30 mouse cellular contexts compared by ENCODE assay signal in genomic region chr13:108163912-108164311, GRCm38 (mm10). TPM values are rescaled to one million over a fixed set of nuclear protein-coding genes. Genes with fewer than 3 reads are reported as not detected.
DNase-seq lines count a peak whose midpoint lies in the region; ATAC-seq and TF ChIP-seq lines count a peak whose summit lies in the region.
"Had no signal": no experiment of that assay in that cellular context is flagged by ENCODE, and none has a peak within 500 bp of the region (broad histone marks: within the 10 kb centered on the region; RNA-seq: fewer than 3 reads in every experiment).

No protein-coding gene starts in this region.

- H3K36me3 ChIP-seq in forebrain, embryonic 10.5 days (replicated peaks) = peaks cover 23% of the 10 kb centered on the region
- H3K36me3 ChIP-seq in forebrain, embryonic 15.5 days = peaks cover 11% of the 10 kb centered on the region
- peaks cover 10% of the 10 kb centered on the region for H3K36me3 ChIP-seq in midbrain, postnatal 0 days (ENCODE audit: insufficient read depth, low read length)
- peaks cover 4% of the 10 kb centered on the region for H3K36me3 ChIP-seq in midbrain, embryonic 15.5 days (replicated peaks)

- H3K4me1 ChIP-seq in forebrain, embryonic 10.5 days = peaks cover 9% of the 10 kb centered on the region
- H3K4me1 ChIP-seq in forebrain, embryonic 15.5 days = peaks cover 9% of the 10 kb centered on the region
- no peaks in the 10 kb centered on the region for H3K4me1 ChIP-seq in midbrain, postnatal 0 days (ENCODE audit: insufficient read depth, low read length)
- peaks cover 10% of the 10 kb centered on the region for H3K4me1 ChIP-seq in midbrain, embryonic 15.5 days

- TF ChIP-seq CTCF in midbrain, postnatal 0 days (IDR thresholded peaks at IDR 0.05) = no peak

- H3K9me3 ChIP-seq in forebrain, embryonic 10.5 days = no peaks in the 10 kb centered on the region
- H3K9me3 ChIP-seq in forebrain, embryonic 15.5 days = no peaks in the 10 kb centered on the region
- H3K9me3 ChIP-seq in midbrain, postnatal 0 days (ENCODE audit: low read length) = no peaks in the 10 kb centered on the region
- no peaks in the 10 kb centered on the region for H3K9me3 ChIP-seq in midbrain, embryonic 15.5 days
- H3K9me3 ChIP-seq: embryonic facial prominence, embryonic 13.5 days; heart, embryonic 10.5 days; hindbrain, embryonic 12.5 days; stomach, embryonic 15.5 days had no signal

- H3K27me3 ChIP-seq in forebrain, embryonic 10.5 days (ENCODE audit: poor library complexity, severe bottlenecking) = no peaks in the 10 kb centered on the region
- no peaks in the 10 kb centered on the region for H3K27me3 ChIP-seq in forebrain, embryonic 15.5 days
- no peaks in the 10 kb centered on the region for H3K27me3 ChIP-seq in midbrain, postnatal 0 days (ENCODE audit: insufficient read depth, low read length)
- no peaks in the 10 kb centered on the region for H3K27me3 ChIP-seq in midbrain, embryonic 15.5 days (replicated peaks)
- H3K27me3 ChIP-seq: CH12.LX; embryonic facial prominence, embryonic 13.5 days; hindbrain, embryonic 12.5 days; stomach, embryonic 15.5 days had no signal

- no peak overlapping the region for H3K9ac ChIP-seq in forebrain, embryonic 15.5 days (replicated peaks)
- H3K9ac ChIP-seq in midbrain, postnatal 0 days (replicated peaks; ENCODE audit: low read length, poor library complexity, severe bottlenecking) = no peak overlapping the region
- H3K9ac ChIP-seq in midbrain, embryonic 15.5 days = no peak overlapping the region
- H3K9ac ChIP-seq: embryonic facial prominence, embryonic 13.5 days; hindbrain, embryonic 12.5 days; liver, embryonic 14.5 days; lung, embryonic 14.5 days; stomach, embryonic 15.5 days had no signal

- DNase-seq in forebrain, embryonic 10.5 days (ENCODE audit: extremely low spot score, low spot score) = peak; percentile 4
- DNase-seq in midbrain, postnatal 0 days (ENCODE audit: low spot score) = peak; percentile 65
- peak; percentile 97 for DNase-seq in cerebellum, adult 9-10 months
- peak; percentile 93 to 97 for DNase-seq in cerebellum, postnatal 36 days
- no peak for DNase-seq in retina, postnatal 1 day
- DNase-seq in adrenal gland, postnatal 10 days = no peak
- DNase-seq: adrenal gland, adult 2 months; gastrocnemius, postnatal 25 days; heart, adult 11 months; heart, postnatal 36 days; kidney, adult 9 months; kidney, postnatal 10 days; layer of hippocampus, postnatal 36 days; liver; lung, embryonic 14.5 days; lung, postnatal 14 days; midbrain, embryonic 14.5 days; right cerebral cortex, adult 18-20 months had no signal

- no peak for ATAC-seq in forebrain, embryonic 15.5 days (replicated peaks)
- no peak for ATAC-seq in midbrain, postnatal 0 days (ENCODE audit: low FRiP score)
- ATAC-seq in midbrain, embryonic 15.5 days (replicated peaks) = no peak
- ATAC-seq: activated CD4-positive, CD25-positive, alpha-beta regulatory T cell, adult 4 months; forebrain, embryonic 16.5 days; intestine, postnatal 0 days had no signal

- no peak overlapping the region for H3K4me2 ChIP-seq in forebrain, embryonic 15.5 days (replicated peaks)
- H3K4me2 ChIP-seq in midbrain, postnatal 0 days (ENCODE audit: low read depth, low read length, poor library complexity, severe bottlenecking) = no peak overlapping the region
- H3K4me2 ChIP-seq in midbrain, embryonic 15.5 days = no peak overlapping the region
- H3K4me2 ChIP-seq: embryonic facial prominence, embryonic 13.5 days; hindbrain, embryonic 12.5 days; lung, embryonic 14.5 days; stomach, embryonic 15.5 days had no signal

- H3K27ac ChIP-seq in forebrain, embryonic 10.5 days = no peak overlapping the region
- no peak overlapping the region for H3K27ac ChIP-seq in forebrain, embryonic 15.5 days (replicated peaks)
- H3K27ac ChIP-seq in midbrain, postnatal 0 days (ENCODE audit: low read depth, low read length) = no peak overlapping the region
- H3K27ac ChIP-seq in midbrain, embryonic 15.5 days = no peak overlapping the region
- H3K27ac ChIP-seq: embryonic facial prominence, embryonic 13.5 days; heart, embryonic 10.5 days; hindbrain, embryonic 12.5 days; liver, embryonic 14.5 days; stomach, embryonic 15.5 days had no signal

- H3K4me3 ChIP-seq in forebrain, embryonic 10.5 days = no peak overlapping the region
- H3K4me3 ChIP-seq in forebrain, embryonic 15.5 days = no peak overlapping the region
- H3K4me3 ChIP-seq in midbrain, postnatal 0 days (ENCODE audit: low read depth, low read length) = no peak overlapping the region
- H3K4me3 ChIP-seq in midbrain, embryonic 15.5 days = no peak overlapping the region
- H3K4me3 ChIP-seq: embryonic facial prominence, embryonic 13.5 days; erythroblast, embryonic 14.5 days; heart, embryonic 10.5 days; hindbrain, embryonic 12.5 days; stomach, embryonic 15.5 days had no signal

- WGBS in forebrain, embryonic 10.5 days = 96% methylated on average over 9 of the region's 9 CpGs
- 85% methylated on average over 9 of the region's 9 CpGs for WGBS in forebrain, embryonic 15.5 days
- 96% methylated on average over 9 of the region's 9 CpGs for WGBS in midbrain, postnatal 0 days
- WGBS in midbrain, embryonic 15.5 days = 93% methylated on average over 9 of the region's 9 CpGs

RNA-seq across cellular contexts. Expression of gene Ercc8, which starts 5.4 kb away (rescaled TPM):
- polyA plus RNA-seq in forebrain, embryonic 10.5 days (2016; fragmentation: Nextera tagmentation; extraction: Ambion mirVana) = 25.3 and 25.6 TPM in 2 replicates
- polyA plus RNA-seq in forebrain, embryonic 15.5 days (2015; fragmentation: Nextera tagmentation; extraction: Ambion mirVana) = 32.0 and 32.6 TPM in 2 replicates
- total RNA-seq in midbrain, postnatal 0 days (2014; rRNA removed) = 33.8 and 36.6 TPM in 2 replicates
- 33.2 and 33.5 TPM in 2 replicates for polyA plus RNA-seq in midbrain, postnatal 0 days (2015; fragmentation: Nextera tagmentation; extraction: Ambion mirVana)
- polyA plus RNA-seq in midbrain, embryonic 15.5 days (2015; fragmentation: Nextera tagmentation; extraction: Ambion mirVana) = 33.7 and 36.1 TPM in 2 replicates
- total RNA-seq in adrenal gland, postnatal 10 days (2021) = 10 to 100 TPM; 11.5 to 13.3 TPM

RNA-seq across cellular contexts. Expression of gene Ndufaf2, which starts 5.5 kb away (rescaled TPM):
- polyA plus RNA-seq in forebrain, embryonic 10.5 days (2016; fragmentation: Nextera tagmentation; extraction: Ambion mirVana) = 103 and 105 TPM in 2 replicates
- polyA plus RNA-seq in forebrain, embryonic 15.5 days (2015; fragmentation: Nextera tagmentation; extraction: Ambion mirVana) = 72.6 and 77.0 TPM in 2 replicates
- total RNA-seq in midbrain, postnatal 0 days (2014; rRNA removed) = 7.1 and 14.8 TPM in 2 replicates
- polyA plus RNA-seq in midbrain, postnatal 0 days (2015; fragmentation: Nextera tagmentation; extraction: Ambion mirVana) = 72.0 and 74.4 TPM in 2 replicates
- polyA plus RNA-seq in midbrain, embryonic 15.5 days (2015; fragmentation: Nextera tagmentation; extraction: Ambion mirVana) = 65.8 and 66.0 TPM in 2 replicates
- total RNA-seq in adrenal gland, postnatal 10 days (2021) = 10 to 100 TPM; 30.4 to 37.3 TPM

RNA-seq across cellular contexts. Expression of gene Elovl7, which starts 50.3 kb away (rescaled TPM):
- polyA plus RNA-seq in forebrain, embryonic 10.5 days (2016; fragmentation: Nextera tagmentation; extraction: Ambion mirVana) = 0.81 and 0.89 TPM in 2 replicates
- 1.5 and 1.7 TPM in 2 replicates for polyA plus RNA-seq in forebrain, embryonic 15.5 days (2015; fragmentation: Nextera tagmentation; extraction: Ambion mirVana)
- 1.9 and 2.3 TPM in 2 replicates for total RNA-seq in midbrain, postnatal 0 days (2014; rRNA removed)
- polyA plus RNA-seq in midbrain, postnatal 0 days (2015; fragmentation: Nextera tagmentation; extraction: Ambion mirVana) = 1.9 and 2.4 TPM in 2 replicates
- polyA plus RNA-seq in midbrain, embryonic 15.5 days (2015; fragmentation: Nextera tagmentation; extraction: Ambion mirVana) = 1.6 TPM in 2 replicates
- 1 to 10 TPM; 2.3 to 2.4 TPM for total RNA-seq in adrenal gland, postnatal 10 days (2021)
- polyA plus RNA-seq: erythroblast, embryonic 14.5 days had no signal

Comparison
In these comparisons a context has a peak if more than half of its experiments do, and no peak if none do; other contexts are left out.
1. DNase-seq: peak in forebrain, embryonic 10.5 days (single experiment), midbrain, postnatal 0 days (single experiment), cerebellum, adult 9-10 months (single experiment) and cerebellum, postnatal 36 days (2 of 2); none in retina, postnatal 1 day (single experiment) and adrenal gland, postnatal 10 days (single experiment).